Mouse (Mus musculus) MEL (cell line): Measurements from ENCODE around the gene Hoxc10. TPM values are rescaled to one million over a fixed set of nuclear protein-coding genes. Genes with fewer than 3 reads are reported as not detected.

Experiments used
- DNase-seq: peaks from one replicate; pipeline ENCODE4 v3.0.0; 2011; ENCODE audit warnings: low read depth, low spot score
- H3K27ac ChIP-seq: 2 replicates; pipeline ENCODE4 v1.5.1; 2012; ENCODE audit warnings: low read depth, mild to moderate bottlenecking, control low read depth, low read length, moderate library complexity; ENCODE audit not compliant: control insufficient read depth
- H3K27me3 ChIP-seq, 2 experiments: fragments of 150-350 bp in 1 of 2; sonication (generic) in 1 of 2; 2 replicates each; pipeline ENCODE4 v1.6.1; 2012; ENCODE audit warnings: low read length in 2 of 2, mild to moderate bottlenecking in 2 of 2, improper control_type of control experiment in 1 of 2, moderate library complexity in 1 of 2; ENCODE audit not compliant: insufficient read depth in 2 of 2, control insufficient read depth in 1 of 2
- H3K36me3 ChIP-seq, 2 experiments: 2 replicates each; pipeline ENCODE4 v1.6.1; 2012 to 2014; ENCODE audit warnings: low read length in 2 of 2, improper control_type of control experiment in 1 of 2, inconsistent platforms in 1 of 2, mild to moderate bottlenecking in 1 of 2; ENCODE audit not compliant: insufficient read depth in 2 of 2, control insufficient read depth in 1 of 2
- H3K4me1 ChIP-seq, 2 experiments: fragments of 150-350 bp in 1 of 2; sonication (generic) in 1 of 2; 2 replicates each; pipeline ENCODE4 v1.6.1; 2012; ENCODE audit warnings: low read length in 2 of 2, improper control_type of control experiment in 1 of 2, mild to moderate bottlenecking in 1 of 2; ENCODE audit not compliant: insufficient read depth in 2 of 2, control insufficient read depth in 1 of 2
- H3K4me3 ChIP-seq, 2 experiments: fragments of 150-350 bp in 1 of 2; sonication (generic) in 1 of 2; 2 replicates each; pipeline ENCODE4 v1.5.1; 2012; ENCODE audit warnings: low read depth in 2 of 2, low read length in 2 of 2, mild to moderate bottlenecking in 2 of 2, moderate library complexity in 2 of 2, control low read depth in 1 of 2, improper control_type of control experiment in 1 of 2; ENCODE audit not compliant: control insufficient read depth in 1 of 2, insufficient read depth in 1 of 2
- H3K79me2 ChIP-seq: 2 replicates; pipeline ENCODE4 v1.6.1; 2012; ENCODE audit warnings: mild to moderate bottlenecking, low read length, moderate library complexity; ENCODE audit not compliant: control insufficient read depth, poor library complexity, insufficient read depth
- H3K9ac ChIP-seq: 2 replicates; pipeline ENCODE4 v1.6.1; 2012; ENCODE audit warnings: low read depth, mild to moderate bottlenecking, control low read depth, low read length, moderate library complexity; ENCODE audit not compliant: control insufficient read depth, poor library complexity, severe bottlenecking
- H3K9me3 ChIP-seq: fragments of 150-350 bp; sonication (generic); replicated peaks from 2 replicates; pipeline ENCODE4 v1.6.1; 2012; ENCODE audit warnings: mild to moderate bottlenecking, low read length, improper control_type of control experiment, moderate library complexity; ENCODE audit not compliant: insufficient read depth
- BHLHE40 ChIP-seq: IDR thresholded peaks from 2 replicates; pipeline ENCODE4 v1.6.1; 2012; ENCODE audit warnings: low read depth, mild to moderate bottlenecking, inconsistent platforms, low read length, improper control_type of control experiment, borderline replicate concordance
- CHD1 ChIP-seq: IDR thresholded peaks from 2 replicates; pipeline ENCODE4 v1.6.1; 2012; ENCODE audit warnings: low read depth, mild to moderate bottlenecking, inconsistent platforms, low read length, improper control_type of control experiment
- CTCF ChIP-seq, 3 experiments: IDR thresholded peaks in 2 of 3; conservative IDR thresholded peaks in 1 of 3; 2 replicates each; pipeline ENCODE4 v1.5.1; 2011 to 2012; ENCODE audit warnings: low read length in 3 of 3, low read depth in 2 of 3, mild to moderate bottlenecking in 2 of 3, improper control_type of control experiment in 1 of 3, inconsistent platforms in 1 of 3, mixed read lengths in 1 of 3, moderate library complexity in 1 of 3; ENCODE audit not compliant: control insufficient read depth in 1 of 3, insufficient read depth in 1 of 3, poor library complexity in 1 of 3, severe bottlenecking in 1 of 3
- E2F4 ChIP-seq: IDR thresholded peaks from 2 replicates; pipeline ENCODE4 v1.6.1; 2011; ENCODE audit warnings: low read depth, low read length, improper control_type of control experiment, borderline replicate concordance
- ETS1 ChIP-seq: IDR thresholded peaks from 2 replicates; pipeline ENCODE4 v1.6.1; 2012; ENCODE audit warnings: low read depth, mild to moderate bottlenecking, inconsistent platforms, low read length, improper control_type of control experiment, moderate library complexity
- GABPA ChIP-seq: IDR thresholded peaks from 2 replicates; pipeline ENCODE4 v1.6.1; 2012; ENCODE audit warnings: low read depth, mild to moderate bottlenecking, inconsistent platforms, low read length, improper control_type of control experiment, moderate library complexity
- GATA1 ChIP-seq: IDR thresholded peaks from 2 replicates; pipeline ENCODE4 v1.6.1; 2011; ENCODE audit warnings: low read depth, low read length, improper control_type of control experiment
- HCFC1 ChIP-seq: IDR thresholded peaks from 2 replicates; pipeline ENCODE4 v1.6.1; 2012; ENCODE audit warnings: low read depth, mild to moderate bottlenecking, inconsistent platforms, low read length, improper control_type of control experiment, moderate library complexity
- JUND ChIP-seq: IDR thresholded peaks from 2 replicates; pipeline ENCODE4 v1.6.1; 2011; ENCODE audit warnings: low read depth, mild to moderate bottlenecking, improper control_type of control experiment, low read length
- KAT2A ChIP-seq: conservative IDR thresholded peaks from 2 replicates; pipeline ENCODE4 v1.6.1; 2012; ENCODE audit warnings: low read depth, low read length, improper control_type of control experiment, inconsistent platforms
- MAZ ChIP-seq: IDR thresholded peaks from 2 replicates; pipeline ENCODE4 v1.6.1; 2012; ENCODE audit warnings: low read depth, mild to moderate bottlenecking, inconsistent platforms, low read length, improper control_type of control experiment
- MEF2A ChIP-seq: IDR thresholded peaks from 2 replicates; pipeline ENCODE4 v1.6.1; 2014; ENCODE audit warnings: low read depth, mild to moderate bottlenecking, inconsistent platforms, low read length, improper control_type of control experiment; ENCODE audit not compliant: poor library complexity, insufficient replicate concordance, severe bottlenecking; ENCODE audit errors: extremely low read depth
- MYB ChIP-seq: IDR thresholded peaks from 2 replicates; pipeline ENCODE4 v1.6.1; 2011; ENCODE audit warnings: mild to moderate bottlenecking, low read depth, low read length, improper control_type of control experiment
- MYC ChIP-seq: IDR thresholded peaks from 2 replicates; pipeline ENCODE4 v1.6.1; 2011; ENCODE audit warnings: low read depth, mild to moderate bottlenecking, low read length, improper control_type of control experiment, moderate library complexity
- NRF1 ChIP-seq: IDR thresholded peaks from 2 replicates; pipeline ENCODE4 v1.6.1; 2014; ENCODE audit warnings: low read depth, mild to moderate bottlenecking, inconsistent platforms, low read length, improper control_type of control experiment, moderate library complexity; ENCODE audit not compliant: poor library complexity, insufficient read depth, severe bottlenecking
- POLR2A ChIP-seq, 2 experiments: IDR thresholded peaks; 2 replicates each; pipeline ENCODE4 v1.6.1; 2011 to 2012; ENCODE audit warnings: low read length in 2 of 2, mild to moderate bottlenecking in 2 of 2, control low read depth in 1 of 2, improper control_type of control experiment in 1 of 2, low read depth in 1 of 2, moderate library complexity in 1 of 2; ENCODE audit not compliant: control insufficient read depth in 1 of 2, insufficient read depth in 1 of 2, poor library complexity in 1 of 2
- RAD21 ChIP-seq: IDR thresholded peaks from 2 replicates; pipeline ENCODE4 v1.6.1; 2011; ENCODE audit warnings: mild to moderate bottlenecking, low read depth, low read length, improper control_type of control experiment
- SIN3A ChIP-seq: IDR thresholded peaks from 2 replicates; pipeline ENCODE4 v1.6.1; 2012; ENCODE audit warnings: low read length, improper control_type of control experiment, inconsistent platforms
- SMC3 ChIP-seq: IDR thresholded peaks from 2 replicates; pipeline ENCODE4 v1.6.1; 2011; ENCODE audit warnings: low read depth, low read length, improper control_type of control experiment
- UBTF ChIP-seq: IDR thresholded peaks from 2 replicates; pipeline ENCODE4 v1.6.1; 2012; ENCODE audit warnings: low read depth, mild to moderate bottlenecking, inconsistent platforms, low read length, improper control_type of control experiment, moderate library complexity, borderline replicate concordance; ENCODE audit not compliant: insufficient read depth
- USF2 ChIP-seq, 2 experiments: IDR thresholded peaks; 2 replicates each; pipeline ENCODE4 v1.6.1; 2011 to 2012; ENCODE audit warnings: improper control_type of control experiment in 2 of 2, low read length in 2 of 2, borderline replicate concordance in 1 of 2, inconsistent platforms in 1 of 2, low read depth in 1 of 2, mild to moderate bottlenecking in 1 of 2; ENCODE audit not compliant: insufficient read depth in 1 of 2
- ZC3H11A ChIP-seq: IDR thresholded peaks from 2 replicates; pipeline ENCODE4 v1.6.1; 2012; ENCODE audit warnings: low read depth, mild to moderate bottlenecking, inconsistent platforms, low read length, improper control_type of control experiment
- ZKSCAN1 ChIP-seq: IDR thresholded peaks from 2 replicates; pipeline ENCODE4 v1.6.1; 2012; ENCODE audit warnings: low read depth, mild to moderate bottlenecking, inconsistent platforms, low read length, improper control_type of control experiment, moderate library complexity
- ZNF384 ChIP-seq: IDR thresholded peaks from 2 replicates; pipeline ENCODE4 v1.6.1; 2012; ENCODE audit warnings: low read depth, mild to moderate bottlenecking, inconsistent platforms, low read length, improper control_type of control experiment
- polyA plus RNA-seq, 2 experiments: library from polyadenylated mRNA; stranded (reverse) in 1 of 2; unstranded in 1 of 2; fragments of >175 nt in 1 of 2; fragments of >200 nt in 1 of 2; gene quantifications; 2 replicates each; pipeline versions ENCODE4 v1.2.1 to v1.2.4; 2012; ENCODE audit warnings: low replicate concordance in 2 of 2, low read depth in 1 of 2; ENCODE audit not compliant: insufficient read length in 2 of 2, insufficient read depth in 1 of 2, missing spikeins in 1 of 2
- total RNA-seq: library from RNA; depleted of rRNA; stranded (reverse); fragments of 300-350 nt; gene quantifications from 2 replicates; pipeline ENCODE4 v1.2.3, GENCODE M21; 2012

Gene Hoxc10
- total and polyA plus RNA-seq, 3 experiments: 6.8 to 24.8 TPM; not detected in 1

GRCm38 (mm10) chr15:102934438-102934837 lies 32.2 kb upstream of the Hoxc10 start:
- no peak overlapping the region for H3K27ac ChIP-seq
- H3K9ac ChIP-seq: no peak overlapping the region
- H3K4me1 ChIP-seq: no peaks in the 10 kb centered on the region
- no peaks in the 10 kb centered on the region for H3K79me2 ChIP-seq
- H3K9me3 ChIP-seq: no peaks in the 10 kb centered on the region
- no peak overlapping the region for H3K4me3 ChIP-seq
- TF ChIP-seq POLR2A (IDR thresholded peaks at IDR 0.05; ENCODE audit: control insufficient read depth in 1 of 2, insufficient read depth in 1 of 2, low read depth in 1 of 2, low read length in 2 of 2, poor library complexity in 1 of 2) (no peak), GABPA (no peak), KAT2A (no peak), HCFC1 (no peak), BHLHE40 (no peak), E2F4 (no peak), SIN3A (no peak), MYB (no peak), CTCF (IDR thresholded peaks at IDR 0.05 in 2 of 3, conservative IDR thresholded peaks at IDR 0.05 in 1 of 3; ENCODE audit: control insufficient read depth in 1 of 3, insufficient read depth in 1 of 3, low read depth in 2 of 3, low read length in 3 of 3, poor library complexity in 1 of 3, severe bottlenecking in 1 of 3) (no peak), JUND (no peak), MYC (no peak), MAZ (no peak), GATA1 (no peak)
- peaks cover 9% of the 10 kb centered on the region in 2 experiments for H3K27me3 ChIP-seq
- H3K36me3 ChIP-seq: no peaks in the 10 kb centered on the region
- DNase-seq: no peak

- Histone ChIP-seq H3K27me3 (peaks cover 9% of the 10 kb centered on the region in 2 experiments), H3K27ac (no peak overlapping the region), H3K4me1 (no peaks in the 10 kb centered on the region), H3K36me3 (no peaks in the 10 kb centered on the region), H3K9me3 (no peaks in the 10 kb centered on the region), H3K4me3 (no peak overlapping the region), H3K9ac (no peak overlapping the region), H3K79me2 (no peaks in the 10 kb centered on the region)
- DNase-seq: no peak
- TF ChIP-seq CHD1: no peak
- TF ChIP-seq NRF1: no peak
- no peak for TF ChIP-seq MEF2A
- no peak for TF ChIP-seq RAD21
- TF ChIP-seq UBTF: no peak
- no peak for TF ChIP-seq USF2 (IDR thresholded peaks at IDR 0.05; ENCODE audit: borderline replicate concordance in 1 of 2, insufficient read depth in 1 of 2, low read depth in 1 of 2, low read length in 2 of 2)
- TF ChIP-seq ZNF384: no peak
- TF ChIP-seq SMC3: no peak
- TF ChIP-seq SIN3A: no peak
- no peak for TF ChIP-seq ZC3H11A
- no peak for TF ChIP-seq GATA1
- no peak for TF ChIP-seq CTCF (IDR thresholded peaks at IDR 0.05 in 2 of 3, conservative IDR thresholded peaks at IDR 0.05 in 1 of 3; ENCODE audit: control insufficient read depth in 1 of 3, insufficient read depth in 1 of 3, low read depth in 2 of 3, low read length in 3 of 3, poor library complexity in 1 of 3, severe bottlenecking in 1 of 3)
- no peak for TF ChIP-seq ETS1
- no peak for TF ChIP-seq ZKSCAN1
Observed at GRCm38 (mm10) chr15:102934897-102935296, 31.7 kb upstream of the Hoxc10 start.
